Mouse (Mus musculus) erythroblast, embryonic 14.5 days (primary cell): ENCODE measurements around the gene Faf1.

Experiments
- GATA1 ChIP-seq: IDR thresholded peaks from 2 replicates; pipeline ENCODE4 v1.6.1; 2012; ENCODE audit warnings: low read length, inconsistent platforms, mixed read lengths
- TAL1 ChIP-seq: IDR thresholded peaks from 3 replicates; pipeline ENCODE4 v1.6.1; 2012; ENCODE audit warnings: low read length, inconsistent platforms, mixed read lengths

GRCm38 (mm10) chr4:109860256-109860655, 183.9 kb downstream of the Faf1 start:
- TF ChIP-seq GATA1 (no peak), TAL1 (no peak)
